Mouse (Mus musculus) brain, adult 2 months (tissue): Measurements from ENCODE around the gene Ring1.
"Not testable (repeated sequence)": the region's sequence is repeated elsewhere in the genome, so short reads cannot be mapped to it uniquely, and the experiment has no call there.

Experiments
- DNase-seq: peaks from one replicate; pipeline ENCODE4 v3.0.0; 2011; ENCODE audit warnings: low read depth, low spot score

Ring1 gene

GRCm38 (mm10) chr17:34028501-34029149 lies 4.1 kb upstream of the Ring1 start:
- no peak for DNase-seq

DNA sequence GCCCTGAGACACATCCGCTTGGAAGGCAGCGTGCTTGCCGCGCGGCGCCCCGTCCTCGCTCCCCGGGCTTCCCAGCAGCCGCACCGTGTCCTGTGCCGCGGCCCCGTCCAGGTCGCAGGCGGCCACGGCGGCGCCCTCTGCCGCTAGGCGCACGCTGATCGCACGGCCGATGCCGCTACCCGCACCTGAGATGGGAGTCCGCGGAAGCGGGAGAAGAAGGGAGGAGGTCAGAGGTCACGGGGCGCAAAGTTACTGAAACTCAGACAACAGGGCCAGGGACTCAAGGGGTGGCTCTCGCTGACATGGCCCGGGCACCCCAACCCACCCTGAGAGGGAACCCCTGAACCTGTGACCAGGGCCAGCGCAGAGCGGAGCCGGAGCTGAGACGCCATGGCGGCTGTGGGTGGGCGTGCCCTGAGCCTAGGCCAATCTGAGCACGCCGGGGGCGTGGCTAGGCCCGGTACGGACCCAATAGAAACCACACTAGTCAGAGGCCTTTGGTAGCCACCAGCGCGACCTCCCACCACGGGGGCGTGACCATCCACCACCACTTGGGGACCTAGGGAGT lies 3.3 kb upstream of the Ring1 start, which contains the start of gene H2-Ke6:
TSS of gene H2-Ke6 (minus strand) at position 405 of the 568 bp plus-strand sequence.
- DNase-seq, result peak; percentile 96

GRCm38 (mm10) chr17:34026917-34027655 lies 2.6 kb upstream of the Ring1 start:
- peak; percentile 50 for DNase-seq

DNA sequence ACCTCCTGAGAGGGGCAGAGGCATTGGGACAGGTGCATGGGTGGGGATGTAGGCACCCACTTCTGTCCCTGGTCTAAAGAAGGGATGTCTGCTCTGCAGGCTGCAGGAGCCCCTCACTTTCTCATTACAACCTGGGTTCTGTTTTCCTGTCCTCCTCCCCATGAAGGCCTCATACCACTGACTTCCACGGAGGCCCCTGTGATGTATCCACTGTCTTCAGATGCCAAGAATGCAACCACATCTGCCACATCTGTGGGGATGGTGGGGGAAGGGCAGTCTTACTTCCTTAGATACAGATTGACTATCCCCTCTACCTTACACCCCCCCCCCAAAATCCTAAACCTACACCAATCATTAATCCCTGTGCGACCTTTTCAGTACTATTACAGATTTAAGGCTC lies 1.7 kb upstream of the Ring1 start:
- DNase-seq, result no peak

DNA sequence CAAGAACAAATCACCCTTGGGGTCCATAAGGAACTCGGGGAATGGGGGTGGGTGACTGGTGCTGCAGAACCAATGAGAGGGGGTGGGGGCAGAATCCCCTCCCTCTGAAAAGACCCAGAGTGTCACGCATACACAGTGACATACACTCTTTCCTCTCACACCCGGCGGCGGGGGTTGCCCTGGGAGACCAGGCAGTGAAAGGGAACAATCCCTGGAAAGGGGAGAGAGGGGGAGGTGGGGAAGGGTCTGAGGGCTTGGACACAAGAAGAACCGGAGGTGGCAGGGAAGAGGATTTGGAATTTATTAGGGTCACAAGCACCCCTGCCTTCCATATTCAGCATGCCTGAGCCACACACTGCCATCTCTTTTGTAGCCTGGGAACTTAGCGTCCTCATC lies 1.3 kb upstream of the Ring1 start:
- DNase-seq, result no peak

DNA sequence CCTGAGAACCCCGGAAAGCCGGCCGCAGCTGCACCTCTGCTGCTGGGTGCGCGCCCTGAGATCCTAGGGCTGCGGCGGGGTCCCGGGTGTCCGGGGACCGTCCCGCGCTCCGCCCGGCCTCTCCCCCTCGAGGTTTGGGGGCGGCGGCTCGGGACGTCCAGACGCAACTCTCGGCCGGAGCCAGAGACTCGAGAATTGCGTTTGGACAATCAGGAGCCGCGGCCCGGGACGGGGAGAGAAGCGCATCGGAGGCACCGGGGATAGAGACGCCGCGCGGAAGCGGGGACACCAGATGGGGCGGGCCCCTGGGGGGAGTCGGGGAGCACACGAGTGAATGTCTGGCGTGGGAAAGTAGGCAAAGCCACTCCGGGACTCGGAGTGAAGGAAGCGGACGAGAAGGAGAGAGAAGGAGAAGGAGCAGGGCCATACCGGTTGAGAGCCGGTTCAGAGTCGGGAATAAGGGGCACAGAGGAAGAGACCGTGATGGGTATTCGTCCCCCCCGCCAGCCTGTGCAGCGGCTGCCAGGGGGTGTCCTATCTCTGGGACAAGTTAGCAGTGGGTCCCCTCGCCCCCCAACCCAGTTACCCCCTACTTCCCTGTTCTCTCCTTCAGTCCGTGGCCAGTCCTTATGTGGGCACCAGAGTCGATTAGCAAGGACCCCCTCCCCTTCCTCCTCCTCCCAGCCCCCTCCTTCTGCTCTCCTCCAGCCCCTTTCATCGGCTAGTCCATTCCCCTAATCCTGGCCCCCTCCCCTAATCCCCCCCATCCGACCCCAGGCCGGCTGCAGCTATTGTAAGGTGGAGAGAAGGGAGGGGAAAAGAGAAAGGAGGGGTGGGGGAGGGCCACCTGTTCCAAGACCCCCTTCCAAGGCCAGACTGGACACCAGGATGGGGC lies 628 bp upstream of the Ring1 start:
- no peak for DNase-seq

DNA sequence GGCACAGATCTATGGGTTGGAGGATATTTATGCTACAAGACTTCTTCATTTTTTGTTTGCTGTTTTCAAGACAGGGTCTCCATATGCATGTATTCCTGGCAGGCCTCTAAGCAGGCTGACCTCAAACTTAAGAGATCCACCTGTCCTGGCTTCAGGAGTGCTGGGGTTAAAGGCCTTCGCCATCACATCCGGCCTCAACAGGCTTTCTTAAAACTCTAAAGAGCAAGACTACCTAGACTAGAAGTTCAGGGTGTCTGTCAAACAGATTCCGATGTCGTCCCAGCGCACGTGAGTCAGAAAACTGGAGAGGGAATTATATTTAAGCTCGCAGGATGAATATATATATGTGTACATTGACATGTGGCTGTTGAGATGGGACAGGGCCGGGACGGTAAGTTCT lies 802 bp downstream of the Ring1 start:
- no peak for DNase-seq

DNA sequence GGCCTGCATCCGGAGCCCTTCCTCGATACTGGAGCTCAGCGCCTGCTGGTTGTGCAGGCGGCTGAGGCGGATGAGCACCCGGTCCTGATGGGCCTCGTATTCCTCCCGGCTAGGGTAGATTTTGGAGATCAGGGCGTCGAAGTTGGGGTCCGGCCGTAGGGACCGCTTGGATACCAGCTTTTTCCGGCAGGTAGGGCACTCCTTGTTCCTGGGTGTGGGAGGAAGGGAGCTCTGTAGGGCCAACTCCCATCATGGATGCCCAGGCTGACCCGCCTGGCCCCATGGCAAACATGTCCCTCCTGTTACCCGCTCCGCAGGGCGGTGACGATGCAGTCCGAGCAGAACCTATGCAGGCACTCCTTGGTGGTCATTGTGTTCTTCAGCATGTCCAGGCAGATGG lies 1.5 kb downstream of the Ring1 start:
- no peak for DNase-seq

DNA sequence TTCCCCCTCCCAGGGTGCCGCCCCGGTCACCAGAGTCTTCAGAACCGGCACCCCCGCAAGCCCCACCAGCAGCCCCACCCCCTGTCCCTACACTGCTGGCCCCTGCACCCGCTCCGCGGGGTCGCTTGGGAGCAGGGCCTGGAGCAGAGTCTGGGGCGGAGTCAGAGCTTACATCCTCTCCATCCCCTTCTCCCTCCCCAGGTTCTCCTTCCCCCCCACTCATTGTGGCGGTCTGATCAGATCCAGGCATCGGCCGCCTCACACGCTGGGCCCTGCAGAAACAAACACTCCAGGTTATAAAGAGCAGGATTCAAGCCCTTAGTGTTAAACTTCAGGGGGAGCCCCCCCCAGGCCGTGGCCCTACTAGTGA lies 2.1 kb downstream of the Ring1 start:
- no peak for DNase-seq

DNA sequence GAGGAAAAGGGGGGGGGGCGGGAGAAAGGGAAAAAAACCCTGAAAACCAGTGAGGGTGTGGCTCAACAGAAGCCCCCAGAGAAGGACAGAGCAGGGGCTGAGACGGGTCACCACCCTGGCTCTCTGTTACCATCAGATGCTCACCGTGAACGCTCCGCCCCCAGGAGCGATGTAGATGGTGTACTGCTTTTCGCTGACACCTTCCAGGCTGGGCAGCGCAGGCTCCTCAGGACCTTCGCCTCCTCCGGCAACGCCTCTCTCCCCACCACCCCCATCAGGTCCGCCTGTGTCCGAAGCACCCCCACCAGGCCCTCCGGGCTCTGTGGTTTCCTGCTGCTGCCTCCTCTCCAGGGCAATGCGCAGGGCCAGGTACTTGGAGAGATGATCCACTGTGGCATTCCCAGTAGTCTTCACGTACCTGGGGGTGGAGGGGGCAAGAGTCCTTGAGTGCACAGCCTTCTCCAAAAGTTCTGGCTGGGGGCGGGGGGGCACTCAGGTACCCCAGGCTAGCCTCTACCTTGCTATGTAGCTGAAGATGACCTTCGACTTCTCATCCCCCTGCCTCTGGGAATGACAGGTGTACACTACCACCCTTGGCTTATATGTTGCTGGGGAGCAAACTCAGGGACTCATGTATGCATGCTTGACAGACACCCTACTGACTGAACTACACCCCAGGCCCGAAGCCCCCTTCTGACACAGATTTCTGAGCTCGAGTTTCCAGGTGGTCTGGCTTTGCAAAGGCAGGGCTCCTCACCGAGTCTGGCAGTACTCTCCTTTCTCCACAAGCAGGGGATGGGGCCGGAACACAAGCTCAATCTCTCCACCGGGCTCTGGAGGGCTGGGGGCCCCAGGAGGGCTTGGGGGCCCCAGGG lies 2.7 kb downstream of the Ring1 start:
- no peak for DNase-seq

- DNase-seq, result no peak
Observed at GRCm38 (mm10) chr17:34013436-34013835, 11.0 kb downstream of the Ring1 start.

DNA sequence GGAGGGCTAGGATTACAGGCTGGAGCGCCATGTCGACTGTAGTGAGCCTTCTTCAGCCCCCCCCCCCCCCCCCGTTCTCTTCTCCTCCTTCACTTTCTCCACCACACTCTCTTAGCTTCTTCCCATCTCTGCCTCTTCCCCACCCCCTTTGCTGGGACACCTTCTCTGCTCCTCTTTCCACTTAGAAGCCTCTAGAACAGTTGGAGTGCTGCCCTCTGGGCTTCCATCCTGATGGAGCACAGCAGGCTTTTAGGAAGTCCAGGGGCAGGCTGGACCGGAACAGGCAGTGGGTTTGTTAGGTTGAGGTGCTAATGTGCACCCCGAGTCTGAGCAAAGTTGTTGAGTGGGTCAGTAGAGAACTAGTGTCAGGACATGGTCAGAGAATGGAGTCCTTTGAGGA lies 14.3 kb downstream of the Ring1 start:
- no peak for DNase-seq

DNA sequence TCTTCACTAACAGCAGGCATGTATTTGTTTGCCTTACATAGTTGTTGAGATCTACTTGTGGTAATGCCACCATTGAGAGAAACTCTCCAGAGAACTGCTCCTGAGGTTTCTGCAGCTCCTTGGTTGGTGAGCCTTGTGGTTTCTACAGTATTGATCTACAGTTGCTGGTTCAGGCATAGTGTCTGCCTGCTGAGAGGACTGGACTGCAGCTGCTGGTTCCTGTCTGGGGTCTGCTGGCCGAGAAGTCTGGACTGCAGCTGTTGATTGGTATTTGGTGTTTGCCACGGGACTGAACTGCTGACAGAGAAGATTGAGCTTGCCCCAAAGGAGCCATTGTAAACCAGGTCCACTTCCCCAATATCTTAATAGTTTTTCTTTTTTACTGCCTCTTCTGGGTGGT lies 17.9 kb downstream of the Ring1 start:
- DNase-seq, result no peak

- DNase-seq, result no peak
Observed at GRCm38 (mm10) chr17:34003426-34003825, 21.1 kb downstream of the Ring1 start.

DNA sequence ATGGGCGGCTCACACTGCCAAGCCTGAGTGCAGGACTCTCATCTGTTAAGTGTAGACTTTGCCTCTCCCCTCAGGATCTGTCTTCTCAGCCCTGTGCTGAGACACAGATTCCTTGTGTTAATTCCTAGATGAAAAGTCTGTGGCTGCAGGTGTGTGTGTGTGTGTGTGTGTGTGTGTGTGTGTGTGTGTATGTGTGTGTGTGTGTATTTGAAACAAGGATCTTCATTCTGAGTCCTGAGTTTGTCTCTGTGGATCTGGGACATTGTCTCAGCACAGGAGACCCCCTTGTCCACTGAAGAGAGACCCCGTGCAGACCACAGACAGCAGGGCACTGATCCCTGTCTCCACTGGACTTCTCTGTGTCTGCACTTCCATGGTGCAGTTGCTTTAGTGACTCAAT lies 23.7 kb downstream of the Ring1 start:
- DNase-seq, result not testable (repeated sequence)

GRCm38 (mm10) chr17:34000150-34000537 lies 24.3 kb downstream of the Ring1 start, which contains the start of gene H2-K1:
H2-K1 (minus strand) TSS chr17:34000347.
- DNase-seq, result peak; percentile 91

DNA sequence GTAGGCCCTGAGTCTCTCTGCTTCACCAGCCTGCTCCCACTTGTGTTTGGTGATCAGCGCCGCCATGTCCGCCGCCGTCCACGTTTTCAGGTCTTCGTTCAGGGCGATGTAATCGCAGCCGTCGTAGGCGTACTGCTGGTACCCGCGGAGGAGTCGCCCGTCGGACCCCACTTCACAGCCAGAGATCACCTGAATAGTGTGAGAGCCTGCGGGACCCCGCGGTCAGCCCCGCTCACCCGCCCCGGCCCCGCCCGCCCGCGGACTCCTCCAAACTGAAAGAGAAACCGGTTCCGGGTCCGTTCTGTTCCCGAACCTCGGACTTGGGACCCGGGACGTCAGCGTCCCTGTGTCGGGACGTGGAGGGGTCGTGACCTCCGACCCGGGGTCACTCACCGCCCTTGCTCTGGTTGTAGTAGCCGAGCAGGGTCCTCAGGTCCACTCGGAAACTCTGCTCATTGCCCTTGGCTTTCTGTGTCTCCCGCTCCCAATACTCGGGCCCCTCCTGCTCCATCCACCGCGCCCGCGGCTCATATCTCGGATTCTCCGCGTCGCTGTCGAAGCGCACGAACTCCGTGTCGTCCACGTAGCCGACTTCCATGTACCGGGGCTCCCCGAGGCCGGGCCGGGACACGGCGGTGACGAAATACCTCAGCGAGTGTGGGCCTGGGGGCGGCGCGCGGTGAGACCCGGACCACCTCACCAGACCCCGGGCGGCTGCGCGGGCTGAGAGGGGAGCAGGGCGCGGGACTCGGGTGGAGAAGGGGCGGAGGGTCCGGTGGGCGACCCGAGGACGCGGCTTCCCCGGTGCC lies 24.9 kb downstream of the Ring1 start:
- DNase-seq, result no peak

- DNase-seq, result not testable (repeated sequence)
Observed at GRCm38 (mm10) chr17:33998697-33999096, 25.8 kb downstream of the Ring1 start.

- not testable (repeated sequence) for DNase-seq
Observed at GRCm38 (mm10) chr17:33997025-33997424, 27.5 kb downstream of the Ring1 start.

GRCm38 (mm10) chr17:33995651-33996050 lies 28.8 kb downstream of the Ring1 start:
- DNase-seq, result no peak
